Mouse (Mus musculus) layer of hippocampus, adult 2 months (tissue): ENCODE measurements at regions not wholly inside any gene's neighbourhood (a gene's known extent, or its start where the extent isn't known, plus 50 kb on each side); places are given as distances from the start of the nearest gene placed in this dataset.

Source experiments
- DNase-seq, 2 experiments: peaks; one replicate each; pipeline ENCODE4 v3.0.0; 2022; ENCODE audit warnings: low spot score in 2 of 2
- H3K27ac ChIP-seq: fragments of 200-600 bp; 2 replicates; pipeline ENCODE4 v1.8.1; 2022
- H3K4me3 ChIP-seq: fragments of 200-600 bp; 2 replicates; pipeline ENCODE4 v1.8.1; 2022; ENCODE audit warnings: mild to moderate bottlenecking
- CTCF ChIP-seq: fragments of 200-600 bp; conservative IDR thresholded peaks from 2 replicates; pipeline ENCODE4 v1.8.1; 2022; ENCODE audit warnings: antibody characterized with exemption, mild to moderate bottlenecking, moderate library complexity

GRCm38 (mm10) chr3:31847087-31847486 is 55.2 kb upstream of the Kcnmb2 start:
- no peak for DNase-seq
- TF ChIP-seq CTCF: no peak
- Histone ChIP-seq H3K4me3 (no peak overlapping the region), H3K27ac (no peak overlapping the region)
